Mouse (Mus musculus) thymus, postnatal 36 days (tissue): ENCODE results near the gene F5.
"Not testable (repeated sequence)": the region's sequence is repeated elsewhere in the genome, so short reads cannot be mapped to it uniquely, and the experiment has no call there.

ENCODE experiments used
- DNase-seq, 2 experiments: peaks; one replicate each; pipeline ENCODE4 v3.0.0; 2022; ENCODE audit warnings: mixed read lengths in 2 of 2

F5 gene

GRCm38 (mm10) chr1:164159781-164160180, 8.1 kb downstream of the F5 start:
- no peak for DNase-seq

- no peak for DNase-seq
These were observed 11.1 kb downstream of the F5 start for GRCm38 (mm10) chr1:164162745-164163144.

GRCm38 (mm10) chr1:164168818-164169217, 17.2 kb downstream of the F5 start:
- no peak for DNase-seq

- DNase-seq = no peak
These were observed 18.8 kb downstream of the F5 start for GRCm38 (mm10) chr1:164170434-164170833.

GRCm38 (mm10) chr1:164173145-164173544, 21.5 kb downstream of the F5 start:
- DNase-seq = no peak

- DNase-seq = no peak
These were observed 25.2 kb downstream of the F5 start for GRCm38 (mm10) chr1:164176856-164177255.

- no peak for DNase-seq
These were observed 26.8 kb downstream of the F5 start for GRCm38 (mm10) chr1:164178429-164178828.

GRCm38 (mm10) chr1:164184142-164184870, 32.7 kb downstream of the F5 start:
- DNase-seq = peak; percentile 7 to 32

- no peak for DNase-seq
These were observed 33.2 kb downstream of the F5 start for GRCm38 (mm10) chr1:164184871-164185223.

- no peak for DNase-seq
These were observed 33.7 kb downstream of the F5 start for GRCm38 (mm10) chr1:164185316-164185715.

GRCm38 (mm10) chr1:164187002-164187560, 35.4 kb downstream of the F5 start:
- DNase-seq = no peak

GRCm38 (mm10) chr1:164199551-164199950, 47.9 kb downstream of the F5 start:
- no peak for DNase-seq

GRCm38 (mm10) chr1:164208437-164208836, 56.8 kb downstream of the F5 start:
- no peak for DNase-seq

- DNase-seq = no peak
These were observed 59.3 kb downstream of the F5 start for GRCm38 (mm10) chr1:164210899-164211298.

- no peak for DNase-seq
These were observed 61.0 kb downstream of the F5 start for GRCm38 (mm10) chr1:164212686-164213085.

GRCm38 (mm10) chr1:164214190-164214589, 62.6 kb downstream of the F5 start:
- DNase-seq = no peak

- DNase-seq = no peak
These were observed 63.5 kb downstream of the F5 start for GRCm38 (mm10) chr1:164215097-164215496.

GRCm38 (mm10) chr1:164215540-164215939, 63.9 kb downstream of the F5 start:
- DNase-seq = no peak

- peak in 1 of 2 experiments; percentile 9 for DNase-seq
These were observed 66.4 kb downstream of the F5 start for GRCm38 (mm10) chr1:164217791-164218685.

GRCm38 (mm10) chr1:164220261-164220660, 68.6 kb downstream of the F5 start:
- DNase-seq = no peak

- no peak for DNase-seq
These were observed 71.5 kb downstream of the F5 start for GRCm38 (mm10) chr1:164223089-164223488.

- not testable (repeated sequence) for DNase-seq
These were observed 80.4 kb downstream of the F5 start for GRCm38 (mm10) chr1:164231937-164232570.

- DNase-seq = no peak
These were observed 81.8 kb downstream of the F5 start for GRCm38 (mm10) chr1:164233447-164233846.
